Mouse (Mus musculus) ES-E14 (cell line): Measurements from ENCODE around the gene Iqschfp. TPM values are rescaled to one million over a fixed set of nuclear protein-coding genes. Genes with fewer than 3 reads are reported as not detected.

ENCODE experiments used
- DNase-seq: peaks from one replicate; pipeline ENCODE4 v3.0.0-alpha.2; 2013; ENCODE audit warnings: low read depth, low spot score
- H3K27ac ChIP-seq: 2 replicates; pipeline ENCODE4 v1.5.1; 2012; ENCODE audit warnings: low read depth, mild to moderate bottlenecking, low read length, moderate library complexity, mixed read lengths; ENCODE audit not compliant: poor library complexity, insufficient read depth, severe bottlenecking
- H3K36me3 ChIP-seq: 2 replicates; pipeline ENCODE4 v1.6.1; 2012; ENCODE audit warnings: mild to moderate bottlenecking, low read length, moderate library complexity, mixed read lengths; ENCODE audit not compliant: control insufficient read depth, poor library complexity, insufficient read depth, severe bottlenecking
- H3K4me1 ChIP-seq, 2 experiments: fragments of 150-350 bp in 1 of 2; sonication (generic) in 1 of 2; 2 replicates each; pipeline ENCODE4 v1.6.1; 2012; ENCODE audit warnings: low read length in 2 of 2, mild to moderate bottlenecking in 1 of 2, mixed read lengths in 1 of 2; ENCODE audit not compliant: control insufficient read depth in 2 of 2, insufficient read depth in 2 of 2, poor library complexity in 1 of 2
- H3K4me3 ChIP-seq, 2 experiments: fragments of 150-350 bp in 1 of 2; sonication (generic) in 1 of 2; 2 replicates each; pipeline ENCODE4 v1.5.1; 2012; ENCODE audit warnings: low read length in 2 of 2, low read depth in 1 of 2, mild to moderate bottlenecking in 1 of 2, mixed read lengths in 1 of 2; ENCODE audit not compliant: insufficient read depth in 1 of 2, poor library complexity in 1 of 2, severe bottlenecking in 1 of 2
- H3K9ac ChIP-seq: 2 replicates; pipeline ENCODE4 v1.6.1; 2012; ENCODE audit warnings: low read depth, mild to moderate bottlenecking, low read length, mixed read lengths; ENCODE audit not compliant: poor library complexity, insufficient read depth, severe bottlenecking
- H3K9me3 ChIP-seq: fragments of 150-350 bp; sonication (generic); 2 replicates; pipeline ENCODE4 v1.6.1; 2012; ENCODE audit warnings: low read depth, mild to moderate bottlenecking, low read length; ENCODE audit not compliant: control insufficient read depth, insufficient read depth
- CHD2 ChIP-seq: IDR thresholded peaks from 2 replicates; pipeline ENCODE4 v1.6.1; 2014; ENCODE audit warnings: mild to moderate bottlenecking, low read depth, low read length, inconsistent platforms
- HCFC1 ChIP-seq: IDR thresholded peaks from 2 replicates; pipeline ENCODE4 v1.6.1; 2012; ENCODE audit warnings: low read length, inconsistent platforms, borderline replicate concordance; ENCODE audit not compliant: insufficient read depth
- MAFK ChIP-seq: IDR thresholded peaks from 2 replicates; pipeline ENCODE4 v1.6.1; 2014; ENCODE audit warnings: mild to moderate bottlenecking, low read depth, low read length, inconsistent platforms; ENCODE audit not compliant: insufficient read depth
- ZC3H11A ChIP-seq: IDR thresholded peaks from 2 replicates; pipeline ENCODE4 v1.6.1; 2012; ENCODE audit warnings: low read depth, mild to moderate bottlenecking, inconsistent platforms, low read length, borderline replicate concordance
- ZNF384 ChIP-seq: IDR thresholded peaks from 2 replicates; pipeline ENCODE4 v1.6.1; 2012; ENCODE audit warnings: low read depth, low read length, inconsistent platforms
- in situ Hi-C, 2 experiments: fragments of 600-800 bp; cut with MboI; formaldehyde crosslinking; loops; one replicate each; pipeline ENCODE4 v1.15.1; 2025; ENCODE audit warnings: low sequenced_read_pairs in 2 of 2, inconsistent platforms in 1 of 2; ENCODE audit not compliant: unreplicated experiment in 2 of 2
- total RNA-seq: library from RNA; depleted of rRNA; stranded (reverse); fragments of 300-350 nt; gene quantifications from 2 replicates; pipeline ENCODE4 v1.2.3, GENCODE M21; 2012

Gene Iqschfp
- total RNA-seq, 1 experiment: not detected

- no peak overlapping the region for H3K9ac ChIP-seq
- TF ChIP-seq ZC3H11A (no peak), ZNF384 (no peak), CHD2 (no peak), HCFC1 (no peak)
- H3K36me3 ChIP-seq: peaks cover 2% of the 10 kb centered on the region; the same call in 1 of the 2 replicates
- H3K9me3 ChIP-seq: no peaks in the 10 kb centered on the region
- H3K4me3 ChIP-seq: no peak overlapping the region
- H3K27ac ChIP-seq: no peak overlapping the region
- in situ Hi-C loops: no loop called here
- H3K4me1 ChIP-seq: peaks cover 0 to 6% of the 10 kb centered on the region in 2 experiments; a peak in 1 of 4 replicates
- DNase-seq: no peak
Measured at GRCm38 (mm10) chr3:68606730-68607129, 714.7 kb downstream of the Iqschfp start.

GRCm38 (mm10) chr3:68607336-68607735 lies 715.3 kb downstream of the Iqschfp start:
- Histone ChIP-seq H3K36me3 (peaks cover 2% of the 10 kb centered on the region; the same call in 1 of the 2 replicates), H3K9ac (no peak overlapping the region), H3K9me3 (no peaks in the 10 kb centered on the region), H3K4me1 (peaks cover 0 to 6% of the 10 kb centered on the region in 2 experiments; a peak in 1 of 4 replicates), H3K4me3 (no peak overlapping the region), H3K27ac (no peak overlapping the region)
- DNase-seq: no peak
- no peak for TF ChIP-seq HCFC1
- no peak for TF ChIP-seq MAFK
- no peak for TF ChIP-seq CHD2
- no peak for TF ChIP-seq ZNF384
- no peak for TF ChIP-seq ZC3H11A
- in situ Hi-C loops: no loop called here

GRCm38 (mm10) chr3:68608848-68609497 lies 716.9 kb downstream of the Iqschfp start:
- H3K4me3 ChIP-seq: no peak overlapping the region
- H3K27ac ChIP-seq: no peak overlapping the region
- no peak overlapping the region for H3K9ac ChIP-seq
- in situ Hi-C loops: no loop called here
- H3K9me3 ChIP-seq: no peaks in the 10 kb centered on the region
- no peak for DNase-seq
- TF ChIP-seq MAFK (no peak), HCFC1 (no peak), ZC3H11A (no peak), CHD2 (no peak), ZNF384 (no peak)
- H3K4me1 ChIP-seq: peaks cover 0 to 6% of the 10 kb centered on the region in 2 experiments; a peak in 1 of 4 replicates
- H3K36me3 ChIP-seq: peaks cover 2% of the 10 kb centered on the region; the same call in 1 of the 2 replicates

DNA sequence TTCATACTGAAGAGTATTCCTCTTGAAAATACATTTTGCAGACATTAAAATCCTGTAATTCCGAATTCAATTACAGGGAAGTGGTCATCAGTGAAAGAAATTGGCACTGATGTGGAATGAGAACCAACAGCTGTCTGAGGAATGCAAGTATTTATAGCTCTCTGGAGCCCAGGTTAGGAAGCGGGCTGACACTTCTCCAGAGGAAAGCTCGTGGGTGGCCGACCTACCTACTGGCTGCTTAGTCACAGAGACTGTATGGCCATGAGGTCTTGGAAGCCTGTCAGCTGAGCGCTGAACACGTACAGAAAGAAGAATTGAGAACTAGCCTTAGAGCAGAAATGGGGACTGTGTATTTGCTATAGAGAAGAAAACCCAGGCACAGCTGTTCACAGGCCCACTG lies 718.0 kb downstream of the Iqschfp start:
- in situ Hi-C loops: no loop called here
- Histone ChIP-seq H3K9me3 (no peaks in the 10 kb centered on the region), H3K36me3 (peaks cover 2% of the 10 kb centered on the region; the same call in 1 of the 2 replicates), H3K4me1 (peaks cover 0 to 6% of the 10 kb centered on the region in 2 experiments; a peak in 1 of 4 replicates), H3K9ac (no peak overlapping the region), H3K27ac (no peak overlapping the region), H3K4me3 (no peak overlapping the region)
- TF ChIP-seq HCFC1 (no peak), CHD2 (no peak), ZNF384 (no peak), MAFK (no peak), ZC3H11A (no peak)
- DNase-seq: no peak
